Mouse (Mus musculus): ENCODE measurements at regions not wholly inside any gene's neighbourhood (a gene's known extent, or its start where the extent isn't known, plus 50 kb on each side); places are given as distances from the start of the nearest gene placed in this dataset.

- TF ChIP-seq CTCF (IDR thresholded peaks at IDR 0.05; ENCODE audit: low read depth, low read length) (no peak), POLR2A (IDR thresholded peaks at IDR 0.05; ENCODE audit: borderline replicate concordance, low read depth, low read length) (no peak)
- Histone ChIP-seq H3K4me1 (ENCODE audit: control insufficient read depth, insufficient read depth, low read length) (no peaks in the 10 kb centered on the region), H3K4me3 (ENCODE audit: insufficient read depth, low read length) (no peak overlapping the region), H3K27ac (ENCODE audit: insufficient read depth, low read depth, low read length) (no peak overlapping the region)
These were observed 509.9 kb downstream of the Fat4 start for GRCm38 (mm10) chr3:39396672-39397071.

DNA sequence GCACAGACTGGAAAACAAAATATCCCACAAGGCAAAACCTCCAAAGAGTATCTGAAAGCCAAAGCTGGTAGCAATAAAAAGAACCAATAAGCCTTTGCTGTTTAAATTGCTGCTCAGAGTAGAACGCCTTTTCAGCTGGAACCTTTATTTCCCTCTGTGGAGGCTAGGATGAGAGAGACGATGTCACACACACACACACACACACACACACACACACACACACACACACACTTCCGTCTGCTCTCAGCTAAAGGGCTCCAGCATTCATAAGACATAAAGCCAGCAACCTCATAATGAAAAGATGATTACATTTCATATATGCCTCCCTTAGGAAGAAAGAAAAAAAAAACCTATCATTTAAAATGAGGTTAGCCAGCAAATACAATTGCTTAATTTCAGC lies 510.5 kb downstream of the Fat4 start:
- TF ChIP-seq CTCF (IDR thresholded peaks at IDR 0.05; ENCODE audit: low read depth, low read length) (no peak), POLR2A (IDR thresholded peaks at IDR 0.05; ENCODE audit: borderline replicate concordance, low read depth, low read length) (no peak)
- no peak overlapping the region for H3K27ac ChIP-seq (ENCODE audit: insufficient read depth, low read depth, low read length)

GRCm38 (mm10) chr3:39397677-39398076 lies 510.9 kb downstream of the Fat4 start:
- Histone ChIP-seq H3K4me1 (ENCODE audit: control insufficient read depth, insufficient read depth, low read length) (no peaks in the 10 kb centered on the region), H3K4me3 (ENCODE audit: insufficient read depth, low read length) (no peak overlapping the region), H3K27ac (ENCODE audit: insufficient read depth, low read depth, low read length) (no peak overlapping the region)
- no peak for TF ChIP-seq POLR2A (IDR thresholded peaks at IDR 0.05; ENCODE audit: borderline replicate concordance, low read depth, low read length)
- TF ChIP-seq CTCF (IDR thresholded peaks at IDR 0.05; ENCODE audit: low read depth, low read length), result no peak

More for the DNA sequence above, 510.5 kb downstream of the Fat4 start:
- Histone ChIP-seq H3K4me3 (ENCODE audit: insufficient read depth, low read length) (no peak overlapping the region), H3K4me1 (ENCODE audit: control insufficient read depth, insufficient read depth, low read length) (no peaks in the 10 kb centered on the region)

DNA sequence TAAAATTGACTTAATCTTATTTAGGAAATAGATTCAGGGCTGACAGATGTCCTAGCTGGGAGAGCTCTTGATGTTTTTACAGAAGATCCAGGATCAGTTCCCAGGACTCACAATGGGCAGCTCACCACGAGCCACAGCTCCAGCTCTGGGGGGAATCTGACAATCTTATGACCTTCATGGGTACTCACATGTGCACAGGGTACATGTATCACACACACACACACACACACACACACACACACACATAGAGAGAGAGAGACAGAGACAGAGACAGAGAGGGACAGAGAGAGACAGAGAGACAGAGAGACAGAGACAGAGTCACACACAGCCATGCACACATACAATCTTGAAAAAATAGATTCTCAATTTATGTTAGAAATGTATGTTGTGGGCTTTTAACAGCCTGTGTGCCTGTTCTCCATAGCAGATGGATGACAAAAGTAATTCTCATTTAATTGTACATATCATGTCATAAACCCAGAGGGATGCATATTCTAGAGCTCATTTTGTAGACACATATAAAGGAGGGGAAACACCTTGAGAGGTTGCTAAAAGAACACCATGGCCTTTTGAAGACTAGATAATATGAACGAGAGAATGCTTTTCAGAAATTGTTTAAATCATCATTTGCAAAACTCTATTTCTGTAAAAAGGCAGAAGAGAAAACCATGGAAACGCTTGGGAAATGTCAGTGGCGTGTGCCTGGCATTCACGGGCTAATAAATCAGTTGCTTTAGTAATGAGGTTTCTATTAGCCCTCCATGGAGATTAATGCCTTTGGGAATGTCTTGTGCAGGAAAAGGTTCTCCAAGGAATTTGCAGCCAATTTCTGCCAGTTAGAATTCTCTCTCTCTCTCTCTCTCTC lies 538.3 kb downstream of the Fat4 start:
- Histone ChIP-seq H3K4me1 (ENCODE audit: control insufficient read depth, insufficient read depth, low read length) (no peaks in the 10 kb centered on the region), H3K4me3 (ENCODE audit: insufficient read depth, low read length) (no peak overlapping the region), H3K27ac (ENCODE audit: insufficient read depth, low read depth, low read length) (no peak overlapping the region)
- TF ChIP-seq POLR2A (IDR thresholded peaks at IDR 0.05; ENCODE audit: borderline replicate concordance, low read depth, low read length), result no peak
- TF ChIP-seq CTCF (IDR thresholded peaks at IDR 0.05; ENCODE audit: low read depth, low read length), result no peak

GRCm38 (mm10) chr3:39425643-39426016 lies 538.9 kb downstream of the Fat4 start:
- H3K27ac ChIP-seq (ENCODE audit: insufficient read depth, low read depth, low read length), result no peak overlapping the region
- TF ChIP-seq CTCF (IDR thresholded peaks at IDR 0.05; ENCODE audit: low read depth, low read length), result no peak
- no peak for TF ChIP-seq POLR2A (IDR thresholded peaks at IDR 0.05; ENCODE audit: borderline replicate concordance, low read depth, low read length)

DNA sequence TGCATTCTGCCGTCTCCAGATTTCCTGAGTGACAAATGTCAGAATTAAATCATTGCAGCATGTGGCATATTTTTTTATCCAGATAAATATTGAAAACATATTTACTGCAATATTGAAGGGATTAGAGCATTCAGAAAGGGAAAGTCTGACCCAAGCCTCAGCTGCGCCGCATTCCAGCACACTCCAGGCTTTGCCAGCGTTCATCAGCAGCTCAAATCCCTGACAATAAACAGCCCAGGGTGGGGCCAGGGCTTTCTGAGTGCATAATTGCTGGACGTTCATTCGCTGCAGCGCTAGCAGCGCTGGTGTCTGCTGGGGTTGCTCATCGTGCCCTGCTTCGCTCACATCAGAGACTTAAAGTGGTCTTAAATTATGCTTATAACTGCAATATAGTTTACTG lies 556.6 kb downstream of the Fat4 start:
- no peak overlapping the region for H3K27ac ChIP-seq (ENCODE audit: insufficient read depth, low read depth, low read length)
- no peaks in the 10 kb centered on the region for H3K4me1 ChIP-seq (ENCODE audit: control insufficient read depth, insufficient read depth, low read length)
- no peak overlapping the region for H3K4me3 ChIP-seq (ENCODE audit: insufficient read depth, low read length)
- TF ChIP-seq CTCF (IDR thresholded peaks at IDR 0.05; ENCODE audit: low read depth, low read length), result no peak
- TF ChIP-seq POLR2A (IDR thresholded peaks at IDR 0.05; ENCODE audit: borderline replicate concordance, low read depth, low read length), result no peak

More at GRCm38 (mm10) chr3:39425643-39426016, 538.9 kb downstream of the Fat4 start:
- Histone ChIP-seq H3K4me1 (ENCODE audit: control insufficient read depth, insufficient read depth, low read length) (no peaks in the 10 kb centered on the region), H3K4me3 (ENCODE audit: insufficient read depth, low read length) (no peak overlapping the region)

- TF ChIP-seq CTCF (IDR thresholded peaks at IDR 0.05; ENCODE audit: low read depth, low read length) (no peak), POLR2A (IDR thresholded peaks at IDR 0.05; ENCODE audit: borderline replicate concordance, low read depth, low read length) (no peak)
- Histone ChIP-seq H3K4me1 (ENCODE audit: control insufficient read depth, insufficient read depth, low read length) (no peaks in the 10 kb centered on the region), H3K27ac (ENCODE audit: insufficient read depth, low read depth, low read length) (no peak overlapping the region)
These were observed 568.9 kb downstream of the Fat4 start for GRCm38 (mm10) chr3:39455650-39456049.

GRCm38 (mm10) chr3:39460183-39460888 lies 573.6 kb downstream of the Fat4 start:
- no peak overlapping the region for H3K4me3 ChIP-seq (ENCODE audit: insufficient read depth, low read length)
- H3K4me1 ChIP-seq (ENCODE audit: control insufficient read depth, insufficient read depth, low read length), result no peaks in the 10 kb centered on the region
- H3K27ac ChIP-seq (ENCODE audit: insufficient read depth, low read depth, low read length), result no peak overlapping the region
- no peak for TF ChIP-seq POLR2A (IDR thresholded peaks at IDR 0.05; ENCODE audit: borderline replicate concordance, low read depth, low read length)
- TF ChIP-seq CTCF (IDR thresholded peaks at IDR 0.05; ENCODE audit: low read depth, low read length), result no peak

More at GRCm38 (mm10) chr3:39455650-39456049, 568.9 kb downstream of the Fat4 start:
- H3K4me3 ChIP-seq (ENCODE audit: insufficient read depth, low read length), result no peak overlapping the region

GRCm38 (mm10) chr3:39461561-39461960 lies 574.8 kb downstream of the Fat4 start:
- no peak overlapping the region for H3K4me3 ChIP-seq (ENCODE audit: insufficient read depth, low read length)
- H3K27ac ChIP-seq (ENCODE audit: insufficient read depth, low read depth, low read length), result no peak overlapping the region
- H3K4me1 ChIP-seq (ENCODE audit: control insufficient read depth, insufficient read depth, low read length), result no peaks in the 10 kb centered on the region
- TF ChIP-seq POLR2A (IDR thresholded peaks at IDR 0.05; ENCODE audit: borderline replicate concordance, low read depth, low read length), result no peak
- no peak for TF ChIP-seq CTCF (IDR thresholded peaks at IDR 0.05; ENCODE audit: low read depth, low read length)

GRCm38 (mm10) chr3:39465811-39466210 lies 579.1 kb downstream of the Fat4 start:
- TF ChIP-seq POLR2A (IDR thresholded peaks at IDR 0.05; ENCODE audit: borderline replicate concordance, low read depth, low read length), result no peak
- TF ChIP-seq CTCF (IDR thresholded peaks at IDR 0.05; ENCODE audit: low read depth, low read length), result no peak
- no peak overlapping the region for H3K4me3 ChIP-seq (ENCODE audit: insufficient read depth, low read length)
- H3K4me1 ChIP-seq (ENCODE audit: control insufficient read depth, insufficient read depth, low read length), result no peaks in the 10 kb centered on the region
- H3K27ac ChIP-seq (ENCODE audit: insufficient read depth, low read depth, low read length), result no peak overlapping the region
